Mouse (Mus musculus): ENCODE results near the gene Lmtk2.

DNA sequence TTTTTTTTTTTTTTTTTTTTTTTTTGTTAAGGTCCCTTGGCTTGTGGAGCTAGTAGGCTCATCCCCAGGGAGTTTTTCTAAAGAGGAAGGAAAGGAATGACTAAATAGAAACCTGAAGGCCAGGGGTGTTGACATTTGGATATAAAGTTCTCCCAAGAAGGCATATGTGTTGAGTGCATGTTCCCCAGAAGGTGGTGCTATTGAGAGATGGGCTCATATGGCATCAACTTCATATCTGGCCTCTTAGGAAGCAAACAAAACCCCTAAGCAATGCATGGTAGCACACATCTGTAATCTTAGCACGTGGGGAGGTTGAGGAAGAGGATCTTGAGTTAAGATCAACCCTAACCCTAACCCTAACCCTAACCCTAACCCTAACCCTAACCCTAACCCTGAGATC is 131.2 kb downstream of the Lmtk2 start:
- TF ChIP-seq CTCF (conservative IDR thresholded peaks at IDR 0.05; ENCODE audit: low read length): 0 out of 2 replicates have a peak, but pooled peaks have one; percentile 6
- TF ChIP-seq POU5F1 (IDR thresholded peaks at IDR 0.05; ENCODE audit: borderline replicate concordance, low read length): no peak
